Mouse (Mus musculus): ENCODE results near the gene Banp. TPM values are rescaled to one million over a fixed set of nuclear protein-coding genes. Genes with fewer than 3 reads are reported as not detected.

Banp gene
- polyA plus RNA-seq (2015; fragmentation: Nextera tagmentation; extraction: Ambion mirVana), result 23.1 and 24.6 TPM in 2 replicates

DNA sequence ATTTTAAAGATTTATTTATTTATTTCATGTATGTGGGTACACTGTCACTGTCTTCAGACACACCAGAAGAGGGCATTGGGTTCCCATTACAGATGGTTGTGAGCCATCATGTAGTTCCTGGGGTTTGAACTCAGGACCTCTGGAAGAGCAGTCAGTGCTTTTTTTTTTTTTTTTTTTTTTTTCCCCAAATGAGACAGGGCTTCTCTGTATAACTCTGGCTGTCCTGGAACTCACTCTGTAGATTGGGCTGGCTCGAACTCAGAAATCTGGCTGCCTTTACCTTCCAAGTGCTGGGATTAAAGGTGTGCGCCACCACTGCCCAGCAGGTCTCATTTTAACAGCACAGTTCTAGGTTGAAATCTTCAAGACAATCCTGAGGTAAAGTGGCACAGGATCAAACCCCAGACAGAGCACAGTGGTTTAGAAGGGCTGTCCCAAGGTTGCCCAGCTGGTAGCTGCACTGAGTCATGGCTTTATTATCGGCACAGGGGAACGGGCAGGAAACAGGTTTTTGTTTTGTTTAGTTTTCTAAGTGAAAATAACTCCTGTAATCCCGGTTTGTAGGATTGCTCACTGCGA is at the start of gene Banp:
Banp (plus strand) TSS at position 529 of the 579 bp plus-strand sequence.
- Histone ChIP-seq H3K4me1 (replicated peaks; ENCODE audit: insufficient read depth, low read length) (peaks cover 30% of the 10 kb centered on the region), H3K4me2 (ENCODE audit: low read length) (peak within 1 kb of the TSS; percentile 63), H3K9ac (ENCODE audit: low read depth, low read length) (peak within 1 kb of the TSS; percentile 100), H3K27ac (peak within 1 kb of the TSS; percentile 99), H3K27me3 (ENCODE audit: insufficient read depth, low read length) (no peaks in the 10 kb centered on the region), H3K36me3 (ENCODE audit: insufficient read depth, low read length) (0 out of 2 replicates have a peak, but pooled peaks cover 2% of the 10 kb centered on the region), H3K9me3 (replicated peaks; ENCODE audit: low read length) (no peaks in the 10 kb centered on the region), H3K4me3 (replicated peaks; ENCODE audit: low read depth, low read length) (peak within 1 kb of the TSS; percentile 96)
- WGBS, result 61% methylated on average over 6 of the region's 6 CpGs
- ATAC-seq (replicated peaks; ENCODE audit: low FRiP score, low read depth) (no peak), DNase-seq (ENCODE audit: low spot score) (no peak)
- TF ChIP-seq CTCF (IDR thresholded peaks at IDR 0.05; ENCODE audit: low read depth), result no peak

DNA sequence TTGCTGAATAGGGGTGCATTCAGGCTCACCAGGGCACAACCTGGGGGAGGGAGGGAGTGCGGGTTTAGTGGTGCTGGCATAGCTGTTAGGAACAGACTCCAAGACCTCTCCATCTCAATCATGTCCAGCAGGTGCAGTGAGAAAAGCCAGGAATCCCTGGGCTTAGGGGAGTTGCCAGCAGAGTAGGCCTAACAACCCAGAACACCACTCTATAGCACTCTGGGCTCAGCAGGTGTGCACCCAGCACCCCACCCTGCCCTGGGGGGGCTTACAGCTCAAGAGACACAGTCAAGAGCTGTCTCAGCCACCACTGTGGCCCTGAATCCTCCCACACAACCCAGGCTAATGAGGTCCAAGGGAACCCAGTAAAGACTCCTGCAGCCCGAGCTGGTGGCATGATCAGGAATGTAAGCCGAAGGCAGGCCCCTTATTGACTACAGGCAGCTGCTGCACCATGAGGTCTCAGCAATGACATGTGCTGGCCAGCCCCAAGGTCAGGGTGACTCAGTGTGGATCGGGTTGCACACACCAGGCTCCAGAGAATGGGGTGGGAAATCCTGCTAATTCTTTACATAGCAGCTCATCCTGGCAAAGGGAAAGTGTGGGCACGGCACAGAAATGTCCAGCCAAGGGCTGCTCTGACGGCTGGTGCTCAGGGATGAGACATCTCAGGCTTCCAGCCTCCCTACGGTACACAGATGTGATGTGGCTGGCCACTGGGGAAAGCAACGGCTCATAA is 47.9 kb upstream of the Banp start:
- TF ChIP-seq CTCF (IDR thresholded peaks at IDR 0.05; ENCODE audit: low read depth), result no peak
- H3K9ac ChIP-seq (ENCODE audit: low read depth, low read length), result no peak overlapping the region
- peaks cover 45% of the 10 kb centered on the region for H3K4me1 ChIP-seq (replicated peaks; ENCODE audit: insufficient read depth, low read length)
- H3K27ac ChIP-seq, result peak overlapping the region; percentile 62
- DNase-seq (ENCODE audit: low spot score) (peak; percentile 63), ATAC-seq (replicated peaks; ENCODE audit: low FRiP score, low read depth) (0 out of 2 replicates have a peak, but pooled peaks have one; percentile 22)
- H3K27me3 ChIP-seq (ENCODE audit: insufficient read depth, low read length), result no peaks in the 10 kb centered on the region
- 25% methylated on average over 8 of the region's 8 CpGs for WGBS
- no peak overlapping the region for H3K4me3 ChIP-seq (replicated peaks; ENCODE audit: low read depth, low read length)
- no peaks in the 10 kb centered on the region for H3K9me3 ChIP-seq (replicated peaks; ENCODE audit: low read length)
- H3K4me2 ChIP-seq (ENCODE audit: low read length), result no peak overlapping the region
- no peaks in the 10 kb centered on the region for H3K36me3 ChIP-seq (ENCODE audit: insufficient read depth, low read length)

DNA sequence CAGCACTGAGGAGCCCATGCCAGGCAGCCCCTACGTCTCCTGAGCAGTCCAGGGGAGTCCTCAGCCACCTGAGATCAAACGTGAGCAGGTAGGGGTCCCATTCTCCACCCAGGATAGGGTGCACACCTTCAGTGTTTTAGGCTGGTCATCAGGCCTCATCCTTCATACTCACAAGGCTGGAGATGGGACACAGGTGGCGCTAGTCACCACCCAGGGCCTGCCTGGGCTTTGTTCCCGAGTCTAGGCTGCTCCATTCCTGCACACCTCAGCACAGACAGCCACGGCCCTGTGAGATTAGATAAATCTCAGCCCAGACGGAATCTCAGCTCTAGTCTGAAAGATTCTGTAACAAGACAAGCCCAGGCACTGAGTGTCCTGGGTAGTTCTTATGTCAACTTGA is 45.6 kb upstream of the Banp start:
- 0 out of 2 replicates have a peak, but pooled peaks have one; percentile 19 for TF ChIP-seq CTCF (IDR thresholded peaks at IDR 0.05; ENCODE audit: low read depth)
- no peaks in the 10 kb centered on the region for H3K36me3 ChIP-seq (ENCODE audit: insufficient read depth, low read length)
- H3K4me3 ChIP-seq (replicated peaks; ENCODE audit: low read depth, low read length), result no peak overlapping the region
- DNase-seq (ENCODE audit: low spot score), result no peak
- ATAC-seq (replicated peaks; ENCODE audit: low FRiP score, low read depth), result no peak
- WGBS, result 64% methylated on average over 6 of the region's 6 CpGs
- no peak overlapping the region for H3K27ac ChIP-seq
- no peaks in the 10 kb centered on the region for H3K9me3 ChIP-seq (replicated peaks; ENCODE audit: low read length)
- no peak overlapping the region for H3K4me2 ChIP-seq (ENCODE audit: low read length)
- no peak overlapping the region for H3K9ac ChIP-seq (ENCODE audit: low read depth, low read length)
- H3K4me1 ChIP-seq (replicated peaks; ENCODE audit: insufficient read depth, low read length), result peaks cover 26% of the 10 kb centered on the region
- no peaks in the 10 kb centered on the region for H3K27me3 ChIP-seq (ENCODE audit: insufficient read depth, low read length)

DNA sequence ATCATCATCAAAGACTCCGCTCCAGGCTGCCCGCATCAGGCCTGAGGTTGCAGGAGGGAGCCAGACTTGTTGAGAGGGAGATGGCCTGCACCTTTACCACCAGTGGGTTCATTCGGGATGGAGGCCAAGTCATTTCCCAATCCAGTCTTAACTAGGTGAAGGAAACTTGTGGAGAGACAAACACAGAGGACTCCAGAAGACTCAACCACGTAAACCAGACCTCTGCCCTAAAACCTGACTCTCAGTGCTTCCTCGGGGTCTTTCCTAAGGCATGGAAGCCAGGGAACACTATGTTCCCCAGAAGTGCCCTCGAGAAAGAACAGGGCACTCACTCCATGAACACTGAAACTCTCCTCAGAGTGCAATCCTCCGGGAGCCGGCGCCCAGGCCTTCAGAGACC is 44.6 kb upstream of the Banp start:
- TF ChIP-seq CTCF (IDR thresholded peaks at IDR 0.05; ENCODE audit: low read depth), result no peak
- peaks cover 18% of the 10 kb centered on the region for H3K4me1 ChIP-seq (replicated peaks; ENCODE audit: insufficient read depth, low read length)
- ATAC-seq (replicated peaks; ENCODE audit: low FRiP score, low read depth), result no peak
- no peak overlapping the region for H3K27ac ChIP-seq
- H3K9ac ChIP-seq (ENCODE audit: low read depth, low read length), result no peak overlapping the region
- DNase-seq (ENCODE audit: low spot score), result no peak
- WGBS, result 86% methylated on average over 9 of the region's 9 CpGs
- no peaks in the 10 kb centered on the region for H3K27me3 ChIP-seq (ENCODE audit: insufficient read depth, low read length)
- no peaks in the 10 kb centered on the region for H3K9me3 ChIP-seq (replicated peaks; ENCODE audit: low read length)
- no peak overlapping the region for H3K4me3 ChIP-seq (replicated peaks; ENCODE audit: low read depth, low read length)
- no peak overlapping the region for H3K4me2 ChIP-seq (ENCODE audit: low read length)
- no peaks in the 10 kb centered on the region for H3K36me3 ChIP-seq (ENCODE audit: insufficient read depth, low read length)

DNA sequence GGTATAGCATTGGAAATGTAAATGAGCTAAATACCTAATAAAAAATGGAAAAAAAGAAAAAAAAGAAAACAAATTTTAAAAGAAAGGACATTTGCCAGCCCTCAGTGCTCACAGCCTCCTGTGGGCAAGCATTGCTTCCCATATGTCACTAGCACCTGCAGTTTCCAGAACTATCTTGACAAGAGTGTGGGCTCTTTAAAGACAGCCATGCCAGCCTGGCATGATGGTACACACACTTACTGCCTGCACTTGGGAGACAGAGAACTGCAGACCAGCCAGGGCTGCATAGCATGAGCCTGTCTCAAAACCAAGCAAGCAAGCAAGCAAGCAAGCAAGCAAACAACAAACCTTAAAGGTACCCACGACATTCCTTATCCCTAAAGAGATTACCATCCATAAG is 44.1 kb upstream of the Banp start:
- H3K4me1 ChIP-seq (replicated peaks; ENCODE audit: insufficient read depth, low read length), result peaks cover 18% of the 10 kb centered on the region
- ATAC-seq (replicated peaks; ENCODE audit: low FRiP score, low read depth) (no peak), DNase-seq (ENCODE audit: low spot score) (no peak)
- H3K27ac ChIP-seq, result no peak overlapping the region
- WGBS, result 60% methylated on average over 1 of the region's 1 CpGs
- no peak overlapping the region for H3K9ac ChIP-seq (ENCODE audit: low read depth, low read length)
- H3K4me3 ChIP-seq (replicated peaks; ENCODE audit: low read depth, low read length), result peak overlapping the region; percentile 69; the same call in 1 of the 2 replicates
- H3K4me2 ChIP-seq (ENCODE audit: low read length), result peak overlapping the region; percentile 100
- H3K9me3 ChIP-seq (replicated peaks; ENCODE audit: low read length), result no peaks in the 10 kb centered on the region
- H3K27me3 ChIP-seq (ENCODE audit: insufficient read depth, low read length), result no peaks in the 10 kb centered on the region
- no peaks in the 10 kb centered on the region for H3K36me3 ChIP-seq (ENCODE audit: insufficient read depth, low read length)
- TF ChIP-seq CTCF (IDR thresholded peaks at IDR 0.05; ENCODE audit: low read depth), result no peak

DNA sequence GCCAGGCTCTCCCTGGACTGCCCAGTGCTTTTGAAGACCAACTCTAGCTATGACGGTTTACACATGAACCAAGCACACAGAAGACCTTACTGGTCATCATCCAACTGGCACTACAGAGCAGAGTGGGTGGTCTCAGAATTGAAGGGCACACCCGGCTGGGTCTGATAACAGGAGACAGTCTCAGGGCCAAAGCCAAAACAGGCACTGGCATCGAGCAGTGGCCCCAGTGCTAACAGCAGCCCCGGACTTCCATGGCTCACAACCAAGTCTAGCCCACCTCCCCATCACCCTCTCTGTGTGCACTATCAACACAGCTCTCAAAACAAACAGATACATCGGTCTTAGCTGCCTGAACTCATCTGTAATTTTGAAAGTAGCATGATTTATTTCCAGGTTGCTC is 43.7 kb upstream of the Banp start:
- DNase-seq (ENCODE audit: low spot score) (no peak), ATAC-seq (replicated peaks; ENCODE audit: low FRiP score, low read depth) (no peak)
- no peak overlapping the region for H3K27ac ChIP-seq
- peak overlapping the region; percentile 69 for H3K4me3 ChIP-seq (replicated peaks; ENCODE audit: low read depth, low read length)
- peak overlapping the region; percentile 67 for H3K9ac ChIP-seq (ENCODE audit: low read depth, low read length)
- no peaks in the 10 kb centered on the region for H3K27me3 ChIP-seq (ENCODE audit: insufficient read depth, low read length)
- peaks cover 18% of the 10 kb centered on the region for H3K4me1 ChIP-seq (replicated peaks; ENCODE audit: insufficient read depth, low read length)
- TF ChIP-seq CTCF (IDR thresholded peaks at IDR 0.05; ENCODE audit: low read depth), result no peak
- no peaks in the 10 kb centered on the region for H3K36me3 ChIP-seq (ENCODE audit: insufficient read depth, low read length)
- peak overlapping the region; percentile 100 for H3K4me2 ChIP-seq (ENCODE audit: low read length)
- 15% methylated on average over 5 of the region's 5 CpGs for WGBS
- H3K9me3 ChIP-seq (replicated peaks; ENCODE audit: low read length), result no peaks in the 10 kb centered on the region

All from kidney, postnatal 0 days (tissue).